Mouse (Mus musculus): ENCODE data around the gene R3hdm4. TPM values are rescaled to one million over a fixed set of nuclear protein-coding genes. Genes with fewer than 3 reads are reported as not detected.

R3hdm4 gene
- polyA plus RNA-seq, 2 experiments from 2014 or later: 92.3 to 122 TPM

DNA sequence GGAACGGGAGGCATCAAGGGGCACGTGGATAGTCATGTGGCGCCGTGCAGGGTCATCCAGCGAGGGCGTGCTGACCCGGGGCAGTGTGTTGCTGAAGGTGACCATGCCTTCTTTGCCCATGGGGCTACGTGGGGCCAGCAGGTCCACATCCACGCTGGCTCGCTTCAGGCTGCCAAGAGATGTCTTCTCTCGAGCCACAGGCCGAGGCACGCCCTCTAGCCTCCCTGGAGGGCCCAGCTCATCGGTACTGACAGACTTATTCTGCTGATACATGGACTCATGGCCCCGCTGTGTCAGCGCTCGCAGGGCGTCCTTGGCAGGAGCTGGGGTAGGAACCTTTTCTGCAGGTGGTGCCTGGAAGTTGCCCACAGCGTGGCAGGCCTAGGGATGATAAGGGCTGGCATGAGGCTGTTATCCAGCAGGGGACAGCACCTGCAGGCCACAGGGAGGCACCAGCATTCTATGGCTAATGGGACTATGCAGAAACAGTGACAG is 55.2 kb downstream of the R3hdm4 start:
- ATAC-seq: no peak

GRCm38 (mm10) chr10:79865189-79865601 is 55.8 kb downstream of the R3hdm4 start:
- ATAC-seq: no peak

DNA sequence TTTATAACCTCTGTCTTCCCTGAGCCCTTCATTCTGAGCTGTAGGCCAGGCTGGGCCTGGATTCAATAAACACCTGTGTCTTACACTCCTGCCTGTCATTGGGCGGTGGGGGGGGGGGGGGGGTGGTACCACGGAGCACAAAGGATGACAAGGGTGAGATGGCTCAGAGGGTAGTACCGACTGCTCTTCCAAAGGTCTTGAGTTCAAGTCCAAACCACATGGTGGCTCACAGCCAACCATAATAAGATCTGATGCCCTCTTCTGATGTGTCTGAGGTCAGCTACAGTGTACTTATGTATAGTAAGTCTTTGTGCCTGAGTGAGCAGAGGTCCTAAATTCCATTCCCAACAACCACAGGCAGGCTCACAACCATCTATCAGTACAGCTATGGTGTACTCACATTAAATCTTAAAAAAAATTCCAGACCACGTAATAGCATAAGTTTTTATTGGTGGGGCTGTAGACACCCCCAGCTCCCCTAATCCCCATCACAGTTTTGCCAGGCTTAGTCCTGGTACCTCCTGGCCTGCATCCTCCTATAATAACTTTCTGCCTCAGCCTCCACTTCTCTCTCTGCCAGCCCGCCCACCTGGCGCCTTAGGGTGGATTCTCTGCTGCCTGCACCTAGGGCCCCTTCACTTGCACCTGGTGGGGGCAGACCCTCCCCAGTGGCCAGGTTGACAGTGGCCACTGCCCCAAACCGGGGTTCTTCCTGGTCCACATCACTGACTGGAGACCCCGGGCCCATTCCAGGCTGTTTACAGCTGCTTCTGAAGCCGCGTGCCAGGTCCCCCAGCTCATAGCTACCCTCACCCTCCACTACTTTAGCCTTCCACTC is 56.4 kb downstream of the R3hdm4 start:
- ATAC-seq: no peak

GRCm38 (mm10) chr10:79862925-79863324 is 58.1 kb downstream of the R3hdm4 start:
- no peak for ATAC-seq

DNA sequence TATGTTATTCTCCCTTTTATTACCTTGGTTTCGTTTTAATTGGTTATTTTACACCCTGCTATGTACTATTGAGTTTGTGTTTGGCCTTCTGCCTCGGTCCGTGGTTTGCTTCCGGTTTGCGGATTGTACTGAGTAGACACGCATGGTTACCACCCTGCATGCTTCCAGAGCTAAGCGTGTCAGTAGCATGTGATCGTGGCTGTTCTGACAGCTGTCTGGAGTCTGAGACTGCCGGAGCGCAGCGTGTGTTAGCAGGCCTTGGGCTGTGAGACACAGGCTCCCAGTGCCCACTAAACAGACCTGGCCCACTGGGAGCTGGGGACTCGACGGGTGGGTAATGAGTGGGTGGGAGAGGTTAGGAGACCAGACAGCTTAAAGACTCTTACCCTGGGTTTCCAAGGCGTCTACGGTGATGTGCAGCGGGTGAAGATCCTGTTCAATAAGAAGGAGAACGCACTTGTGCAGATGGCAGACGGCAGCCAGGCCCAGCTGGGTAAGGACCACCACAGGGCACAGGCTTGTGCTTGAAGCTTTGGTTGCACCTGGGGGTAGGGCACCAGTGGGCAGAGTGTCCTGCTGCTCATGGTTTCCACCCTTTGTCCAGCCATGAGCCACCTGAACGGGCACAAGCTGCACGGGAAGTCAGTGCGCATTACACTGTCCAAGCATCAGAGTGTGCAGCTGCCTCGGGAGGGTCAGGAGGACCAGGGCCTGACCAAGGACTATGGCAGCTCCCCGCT is 58.8 kb downstream of the R3hdm4 start:
- no peak for ATAC-seq

GRCm38 (mm10) chr10:79861230-79862048 is 59.6 kb downstream of the R3hdm4 start:
- no peak for ATAC-seq

GRCm38 (mm10) chr10:79860079-79860911 is 60.7 kb downstream of the R3hdm4 start:
- ATAC-seq: no peak

Other genes starting within 250 kb of the R3hdm4 start
- gene Cdc34, start 239.0 kb downstream of the R3hdm4 start, polyA plus RNA-seq (2017; shearing (Covaris generic)): 10 to 100 TPM; 17.4 to 27.5 TPM
- under 1 TPM; 0.52 to 0.62 TPM for gene Gzmm, start 232.2 kb downstream of the R3hdm4 start, polyA plus RNA-seq (2017; shearing (Covaris generic))
- gene Bsg, start 216.7 kb downstream of the R3hdm4 start, polyA plus RNA-seq (2017; shearing (Covaris generic)): 100 to 1,000 TPM; 135 to 157 TPM
- gene Hcn2, start 204.6 kb downstream of the R3hdm4 start, polyA plus RNA-seq (2017; shearing (Covaris generic)): not detected
- gene Polrmt, start 174.6 kb downstream of the R3hdm4 start, polyA plus RNA-seq (2017; shearing (Covaris generic)): 10 to 100 TPM; 13.6 to 21.4 TPM
- not detected for gene Fgf22, start 166.1 kb downstream of the R3hdm4 start, polyA plus RNA-seq (2017; shearing (Covaris generic))
- gene Rnf126, start 154.3 kb downstream of the R3hdm4 start, polyA plus RNA-seq (2017; shearing (Covaris generic)): 1 to 10 TPM; 3.9 to 4.4 TPM
- gene Fstl3, start 143.9 kb downstream of the R3hdm4 start, polyA plus RNA-seq (2017; shearing (Covaris generic)): under 1 TPM in 1 of 2 experiments, not detected in 1; 0.86 TPM
- gene Prss57, start 130.2 kb downstream of the R3hdm4 start, polyA plus RNA-seq (2017; shearing (Covaris generic)): 1 to 10 TPM in 1 of 2 experiments, under 1 TPM in 1; 0.76 to 1.1 TPM
- under 1 TPM; 0.55 to 0.95 TPM for gene Palm, start 127.6 kb downstream of the R3hdm4 start, polyA plus RNA-seq (2017; shearing (Covaris generic))
- not detected for gene Misp, start 100.2 kb downstream of the R3hdm4 start, polyA plus RNA-seq (2017; shearing (Covaris generic))
- gene Ptbp1, start 66.8 kb downstream of the R3hdm4 start, polyA plus RNA-seq (2017; shearing (Covaris generic)): 100 to 1,000 TPM in 1 of 2 experiments, 10 to 100 TPM in 1; 94.0 to 159 TPM
- not detected for gene Prtn3, start 46.7 kb downstream of the R3hdm4 start, polyA plus RNA-seq (2017; shearing (Covaris generic))
- gene Plppr3, start 46.6 kb downstream of the R3hdm4 start, polyA plus RNA-seq (2017; shearing (Covaris generic)): 1 to 10 TPM; 1.6 to 2.1 TPM
- gene Elane, start 35.0 kb downstream of the R3hdm4 start, polyA plus RNA-seq (2017; shearing (Covaris generic)): not detected
- not detected for gene Cfd, start 30.4 kb downstream of the R3hdm4 start, polyA plus RNA-seq (2017; shearing (Covaris generic))
- 10 to 100 TPM in 1 of 2 experiments, 1 to 10 TPM in 1; 6.7 to 10.5 TPM for gene Med16, start 12.3 kb downstream of the R3hdm4 start, polyA plus RNA-seq (2017; shearing (Covaris generic))
- not detected for gene Gm26602, start 10.4 kb downstream of the R3hdm4 start, polyA plus RNA-seq (2017; shearing (Covaris generic))
- gene Kiss1r, start 4.2 kb downstream of the R3hdm4 start, polyA plus RNA-seq (2017; shearing (Covaris generic)): under 1 TPM in 1 of 2 experiments, not detected in 1; 0.22 TPM
- 1 to 10 TPM; 2.1 to 2.5 TPM for gene Arid3a, start 5.8 kb upstream of the R3hdm4 start, polyA plus RNA-seq (2017; shearing (Covaris generic))
- gene Wdr18, start 38.9 kb upstream of the R3hdm4 start, polyA plus RNA-seq (2017; shearing (Covaris generic)): 10 to 100 TPM; 63.9 to 70.0 TPM
- gene Grin3b, start 49.5 kb upstream of the R3hdm4 start, polyA plus RNA-seq (2017; shearing (Covaris generic)): not detected
- gene Tmem259, start 63.1 kb upstream of the R3hdm4 start, polyA plus RNA-seq (2017; shearing (Covaris generic)): 1 to 10 TPM; 1.9 to 3.8 TPM
- 100 to 1,000 TPM; 828 to 877 TPM for gene Cnn2, start 67.4 kb upstream of the R3hdm4 start, polyA plus RNA-seq (2017; shearing (Covaris generic))
- 10 to 100 TPM; 13.2 to 17.0 TPM for gene Abca7, start 75.3 kb upstream of the R3hdm4 start, polyA plus RNA-seq (2017; shearing (Covaris generic))
- 100 to 1,000 TPM; 196 to 326 TPM for gene Arhgap45, start 95.4 kb upstream of the R3hdm4 start, polyA plus RNA-seq (2017; shearing (Covaris generic))
- gene Polr2e, start 118.6 kb upstream of the R3hdm4 start, polyA plus RNA-seq (2017; shearing (Covaris generic)): 100 to 1,000 TPM; 174 to 175 TPM
- gene Gpx4, start 126.0 kb upstream of the R3hdm4 start, polyA plus RNA-seq (2017; shearing (Covaris generic)): 100 to 1,000 TPM; 346 to 370 TPM
- gene Sbno2, start 184.4 kb upstream of the R3hdm4 start, polyA plus RNA-seq (2017; shearing (Covaris generic)): 10 to 100 TPM; 26.8 to 32.5 TPM
- gene Stk11, start 194.6 kb upstream of the R3hdm4 start, polyA plus RNA-seq (2017; shearing (Covaris generic)): 10 to 100 TPM; 22.1 to 25.4 TPM
- 100 to 1,000 TPM; 338 to 428 TPM for gene Atp5d, start 217.4 kb upstream of the R3hdm4 start, polyA plus RNA-seq (2017; shearing (Covaris generic))
- gene Cbarp, start 219.6 kb upstream of the R3hdm4 start, polyA plus RNA-seq (2017; shearing (Covaris generic)): under 1 TPM; 0.74 to 0.96 TPM
- gene Midn, start 227.1 kb upstream of the R3hdm4 start, polyA plus RNA-seq (2017; shearing (Covaris generic)): 1 to 10 TPM; 7.3 to 9.2 TPM
- gene Cirbp, start 244.8 kb upstream of the R3hdm4 start, polyA plus RNA-seq (2017; shearing (Covaris generic)): 100 to 1,000 TPM; 132 to 177 TPM

Data from activated CD4-positive, CD25-positive, alpha-beta regulatory T cell, adult 4 months (primary cell).